Mouse (Mus musculus) liver, adult 2 months (tissue): Measurements from ENCODE around the gene Gm3417. TPM values are rescaled to one million over a fixed set of nuclear protein-coding genes. Genes with fewer than 3 reads are reported as not detected.

Experiments
- DNase-seq: peaks from one replicate; pipeline ENCODE4 v3.0.0-alpha.2; 2011; ENCODE audit warnings: low read depth, low spot score; ENCODE audit errors: extremely low read depth
- H3K27ac ChIP-seq: fragments of 200-500 bp; replicated peaks from 2 replicates; pipeline ENCODE4 v1.5.1; 2012; ENCODE audit warnings: low read depth, mild to moderate bottlenecking, control low read depth, inconsistent platforms, low read length; ENCODE audit not compliant: insufficient read depth
- H3K27me3 ChIP-seq: fragments of 200-500 bp; 2 replicates; pipeline ENCODE4 v1.6.1; 2012; ENCODE audit warnings: mild to moderate bottlenecking, moderate library complexity, low read length, inconsistent platforms; ENCODE audit not compliant: control insufficient read depth, insufficient read depth
- H3K36me3 ChIP-seq: fragments of 200-500 bp; 2 replicates; pipeline ENCODE4 v1.6.1; 2012; ENCODE audit warnings: low read length, inconsistent platforms; ENCODE audit not compliant: control insufficient read depth, insufficient read depth
- H3K4me1 ChIP-seq: fragments of 200-500 bp; 2 replicates; pipeline ENCODE4 v1.6.1; 2011; ENCODE audit warnings: low read length; ENCODE audit not compliant: control insufficient read depth, insufficient read depth
- H3K4me3 ChIP-seq: fragments of 200-500 bp; 2 replicates; pipeline ENCODE4 v1.5.1; 2011; ENCODE audit warnings: low read depth, mild to moderate bottlenecking, control low read depth, low read length, moderate library complexity; ENCODE audit not compliant: insufficient read depth
- H3K79me2 ChIP-seq: fragments of 200-500 bp; 2 replicates; pipeline ENCODE4 v1.6.1; 2012; ENCODE audit warnings: inconsistent platforms, mild to moderate bottlenecking, low read length, moderate library complexity; ENCODE audit not compliant: control insufficient read depth, insufficient read depth
- H3K9ac ChIP-seq: fragments of 200-500 bp; 2 replicates; pipeline ENCODE4 v1.6.1; 2012; ENCODE audit warnings: low read depth, mild to moderate bottlenecking, control low read depth, inconsistent platforms, low read length
- CTCF ChIP-seq: fragments of 200-500 bp; IDR thresholded peaks from 2 replicates; pipeline ENCODE4 v1.5.1; 2011; ENCODE audit warnings: low read depth, low read length, control low read depth
- POLR2A ChIP-seq: fragments of 200-500 bp; IDR thresholded peaks from 2 replicates; pipeline ENCODE4 v1.6.1; 2011; ENCODE audit warnings: low read length, control low read depth; ENCODE audit not compliant: insufficient read depth; ENCODE audit errors: extremely low read depth
- WGBS: fragments of 180-500 bp; shearing (Covaris S2); methylation state at CpG from one replicate; pipeline ENCODE4 v1.1.7; 2018; 5-methylcytosine and 5-hydroxymethylcytosine counted together
- polyA plus RNA-seq: library from polyadenylated mRNA; depleted of rRNA; stranded (reverse); fragments of >200 nt; gene quantifications from 2 replicates; pipeline ENCODE4 v1.2.3, GENCODE M21; 2012
- total RNA-seq: library from RNA; depleted of rRNA; stranded (reverse); fragments of >200 nt; gene quantifications from 2 replicates; pipeline ENCODE4 v1.2.3, GENCODE M21; 2014

The Gm3417 gene
- total and polyA plus RNA-seq, 2 experiments, result 0.54 TPM; not detected in 1

DNA sequence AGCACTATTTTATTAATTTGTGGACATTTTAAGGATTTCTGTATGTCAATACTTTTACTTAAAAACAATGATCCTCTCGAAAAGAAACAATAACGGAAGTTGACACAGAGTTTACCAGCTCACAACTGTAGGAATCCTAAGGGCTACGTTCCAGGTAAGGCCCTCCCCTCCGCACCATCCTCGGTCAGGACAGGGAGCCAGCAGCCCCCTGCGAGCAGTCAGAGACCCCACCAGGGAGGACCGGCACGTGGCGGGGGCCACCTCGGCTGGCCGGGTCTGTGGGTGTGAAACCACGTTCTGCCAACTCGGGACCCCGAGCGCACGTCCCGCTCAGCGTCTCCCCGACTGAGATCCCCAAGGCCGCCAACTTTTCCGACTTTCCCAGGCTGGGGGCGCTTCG is 18.1 kb downstream of the Gm3417 start:
- H3K4me3 ChIP-seq, result peak overlapping the region; percentile 88
- H3K4me1 ChIP-seq, result peaks cover 5% of the 10 kb centered on the region
- peak; percentile 35 for DNase-seq
- no peaks in the 10 kb centered on the region for H3K27me3 ChIP-seq
- peak overlapping the region; percentile 91 for H3K9ac ChIP-seq
- no peak for TF ChIP-seq CTCF
- no peak for TF ChIP-seq POLR2A
- peak overlapping the region; percentile 81; the same call in 1 of the 2 replicates for H3K27ac ChIP-seq
- peaks cover 5% of the 10 kb centered on the region; the same call in 1 of the 2 replicates for H3K79me2 ChIP-seq
- WGBS, result under 1% methylated on average over 19 of the region's 23 CpGs
- H3K36me3 ChIP-seq, result peaks cover 3% of the 10 kb centered on the region

DNA sequence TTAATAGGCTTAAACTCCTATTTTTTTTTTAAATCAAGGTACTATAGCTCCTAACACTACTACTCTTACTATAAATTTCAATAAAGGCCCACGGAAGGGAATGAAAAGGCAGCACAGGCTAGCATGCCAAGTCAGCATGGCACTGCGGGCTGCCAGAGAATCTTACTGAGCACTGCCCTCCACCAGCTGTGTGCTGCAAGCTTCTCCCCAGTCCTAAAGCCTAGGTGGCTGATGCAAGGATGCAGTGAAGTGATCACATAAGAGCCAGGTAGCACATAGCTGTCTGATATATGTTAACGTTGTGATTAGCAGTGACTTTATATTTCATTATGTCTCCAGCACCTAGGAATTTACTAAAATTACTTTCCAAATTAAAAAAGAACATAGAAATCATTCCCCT is 18.6 kb downstream of the Gm3417 start:
- no peaks in the 10 kb centered on the region for H3K27me3 ChIP-seq
- WGBS, result 12% methylated on average over 3 of the region's 3 CpGs
- H3K79me2 ChIP-seq, result peaks cover 5% of the 10 kb centered on the region; the same call in 1 of the 2 replicates
- H3K36me3 ChIP-seq, result peaks cover 5% of the 10 kb centered on the region
- no peak overlapping the region for H3K27ac ChIP-seq
- DNase-seq, result peak; percentile 25
- peak overlapping the region; percentile 88; the same call in 1 of the 2 replicates for H3K4me3 ChIP-seq
- peaks cover 5% of the 10 kb centered on the region for H3K4me1 ChIP-seq
- H3K9ac ChIP-seq, result peak overlapping the region; percentile 6; the same call in 1 of the 2 replicates
- no peak for TF ChIP-seq CTCF

DNA sequence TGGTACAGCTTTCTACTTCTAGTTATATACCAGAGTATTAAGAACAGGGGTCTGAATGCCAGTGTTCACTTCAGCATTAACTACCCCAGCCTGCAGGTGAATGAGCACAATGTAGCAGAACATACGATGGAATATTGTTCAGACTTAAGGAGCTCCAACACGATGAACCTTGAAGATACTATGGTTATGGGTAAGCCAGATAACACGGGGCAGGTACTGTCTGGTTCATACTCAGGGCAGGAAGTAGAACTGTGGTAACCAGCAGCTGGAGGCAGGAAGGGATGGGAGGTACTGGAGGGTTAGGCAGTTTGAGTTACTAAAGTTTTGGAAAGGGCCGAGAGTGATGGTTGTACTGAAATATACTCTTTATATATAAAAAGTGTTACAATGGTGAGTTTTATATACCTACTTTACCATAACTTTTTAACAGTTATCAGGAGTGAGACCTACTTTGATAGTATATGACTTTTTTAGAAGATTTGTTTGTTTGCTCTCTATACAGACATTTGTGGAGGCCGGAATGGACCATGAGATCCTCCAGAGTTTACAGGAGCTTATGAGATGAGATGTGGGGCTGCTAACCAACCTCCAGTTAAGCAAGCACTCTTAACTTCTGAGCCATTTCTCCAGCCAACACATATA is 19.8 kb downstream of the Gm3417 start:
- peaks cover 5% of the 10 kb centered on the region; the same call in 1 of the 2 replicates for H3K79me2 ChIP-seq
- H3K27ac ChIP-seq, result no peak overlapping the region
- peaks cover 8% of the 10 kb centered on the region for H3K36me3 ChIP-seq
- DNase-seq, result no peak
- WGBS, result 82% methylated on average over 5 of the region's 5 CpGs
- no peak overlapping the region for H3K9ac ChIP-seq
- TF ChIP-seq POLR2A, result no peak
- no peak for TF ChIP-seq CTCF
- no peaks in the 10 kb centered on the region for H3K27me3 ChIP-seq
- H3K4me3 ChIP-seq, result no peak overlapping the region
- H3K4me1 ChIP-seq, result peaks cover 5% of the 10 kb centered on the region

DNA sequence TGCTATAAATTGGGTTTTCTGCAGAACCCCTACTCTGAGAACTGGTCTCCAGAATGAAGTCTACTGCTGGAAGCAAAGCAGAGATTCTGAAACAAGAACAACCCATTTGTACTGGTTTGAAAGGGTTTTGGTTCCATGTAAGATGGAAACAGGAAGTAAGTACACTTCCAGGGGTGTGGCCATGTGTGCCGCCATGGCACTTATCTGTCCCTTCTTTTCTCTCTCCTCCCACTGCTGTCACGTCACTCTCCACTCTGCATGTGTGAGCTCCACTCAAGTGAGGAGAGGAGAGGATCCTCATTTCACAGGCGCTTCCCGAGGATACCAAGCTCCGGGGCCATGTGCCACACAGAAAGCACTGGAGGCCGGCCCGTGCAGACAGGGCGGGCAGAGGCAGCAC is 25.1 kb downstream of the Gm3417 start:
- no peak overlapping the region for H3K27ac ChIP-seq
- peaks cover 30% of the 10 kb centered on the region for H3K36me3 ChIP-seq
- H3K79me2 ChIP-seq, result peaks cover 1% of the 10 kb centered on the region; the same call in 1 of the 2 replicates
- WGBS, result 82% methylated on average over 8 of the region's 8 CpGs
- no peak for TF ChIP-seq POLR2A
- TF ChIP-seq CTCF, result no peak
- H3K27me3 ChIP-seq, result no peaks in the 10 kb centered on the region
- no peaks in the 10 kb centered on the region for H3K4me1 ChIP-seq
- H3K9ac ChIP-seq, result no peak overlapping the region
- H3K4me3 ChIP-seq, result no peak overlapping the region
- DNase-seq, result peak; percentile 24

DNA sequence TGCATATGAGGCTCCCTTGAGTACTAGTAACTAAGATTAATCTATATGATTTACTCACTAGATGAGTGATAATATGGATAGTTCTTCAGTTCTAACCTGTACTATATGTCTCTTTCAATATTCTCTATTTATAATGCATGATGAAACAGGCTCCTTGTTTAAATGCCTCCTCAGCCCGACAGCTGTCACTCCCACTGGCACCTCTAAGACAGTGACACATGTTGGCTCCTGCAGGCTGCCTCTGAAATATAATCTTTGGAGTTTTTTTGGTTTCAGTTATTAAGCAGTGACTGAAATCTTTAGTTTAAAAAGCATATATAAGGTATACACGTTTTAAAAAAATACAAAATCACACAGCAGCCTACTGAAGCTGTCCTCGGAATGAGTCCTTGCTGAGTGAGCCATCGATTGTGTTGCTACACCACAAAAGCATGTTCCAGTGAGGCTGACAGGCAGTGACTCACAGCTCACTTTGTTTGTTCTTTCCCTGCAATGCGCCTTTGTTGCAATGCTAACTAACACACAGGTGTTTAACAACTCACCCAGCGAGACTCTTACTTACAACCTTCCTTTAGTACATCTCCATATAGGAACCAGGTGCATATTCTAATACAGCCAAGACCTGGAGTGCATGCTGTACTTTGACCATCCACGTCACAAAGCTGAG is 29.3 kb downstream of the Gm3417 start:
- Histone ChIP-seq H3K27ac (no peak overlapping the region), H3K27me3 (no peaks in the 10 kb centered on the region), H3K4me3 (no peak overlapping the region), H3K4me1 (peaks cover 4% of the 10 kb centered on the region; the same call in 1 of the 2 replicates), H3K9ac (no peak overlapping the region), H3K79me2 (no peaks in the 10 kb centered on the region), H3K36me3 (peaks cover 32% of the 10 kb centered on the region)
- TF ChIP-seq POLR2A, result no peak
- no peak for TF ChIP-seq CTCF
- no peak for DNase-seq
- 61% methylated on average over 7 of the region's 7 CpGs for WGBS

DNA sequence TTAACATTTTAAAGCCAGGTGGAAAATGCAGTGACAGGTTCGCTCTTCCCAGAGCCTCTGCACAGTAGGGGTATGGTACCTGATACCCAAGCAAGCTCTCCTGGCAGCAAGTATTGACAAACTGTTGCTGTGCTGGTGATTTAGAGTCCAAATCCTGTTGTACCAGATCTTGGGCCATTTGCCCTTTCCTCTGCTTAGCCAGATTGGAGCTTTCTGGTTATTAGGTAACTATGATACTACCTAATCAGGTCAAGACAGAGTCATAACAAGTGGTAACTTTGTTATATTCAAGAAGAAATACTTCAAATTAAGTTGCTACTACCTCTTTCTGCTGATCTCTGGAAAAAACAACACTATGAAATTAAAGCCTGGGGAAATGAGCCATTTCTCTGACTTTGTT is 34.0 kb downstream of the Gm3417 start:
- 94% methylated on average over 1 of the region's 1 CpGs for WGBS
- peak; percentile 78 for DNase-seq
- no peak overlapping the region for H3K9ac ChIP-seq

More for the DNA sequence above, 34.0 kb downstream of the Gm3417 start:
- Histone ChIP-seq H3K27me3 (no peaks in the 10 kb centered on the region), H3K36me3 (peaks cover 11% of the 10 kb centered on the region), H3K79me2 (no peaks in the 10 kb centered on the region), H3K27ac (no peak overlapping the region), H3K4me3 (no peak overlapping the region), H3K4me1 (peaks cover 9% of the 10 kb centered on the region)
- no peak for TF ChIP-seq POLR2A
- TF ChIP-seq CTCF, result no peak
